Mouse (Mus musculus): ENCODE results near the gene Tmem11. TPM values are rescaled to one million over a fixed set of nuclear protein-coding genes. Genes with fewer than 3 reads are reported as not detected.
"Not testable (repeated sequence)": the region's sequence is repeated elsewhere in the genome, so short reads cannot be mapped to it uniquely, and the experiment has no call there.

Tmem11 gene
- total RNA-seq, 2 experiments from 2014 or later = 23.9 to 66.9 TPM

- ATAC-seq (replicated peaks; ENCODE audit: poor library complexity) = not testable (repeated sequence)
Measured at GRCm38 (mm10) chr11:60886986-60887385, 7.9 kb upstream of the Tmem11 start.

- no peak for ATAC-seq (replicated peaks; ENCODE audit: poor library complexity)
Measured at GRCm38 (mm10) chr11:60882386-60882785, 3.3 kb upstream of the Tmem11 start.

GRCm38 (mm10) chr11:60880559-60880958, 1.5 kb upstream of the Tmem11 start:
- no peak for ATAC-seq (replicated peaks; ENCODE audit: poor library complexity)

GRCm38 (mm10) chr11:60879423-60879822, 351 bp upstream of the Tmem11 start:
- peak; percentile 73 for ATAC-seq (replicated peaks; ENCODE audit: poor library complexity)

- peak; percentile 19 for ATAC-seq (replicated peaks; ENCODE audit: poor library complexity)
Measured at GRCm38 (mm10) chr11:60878056-60878612, 938 bp downstream of the Tmem11 start.

GRCm38 (mm10) chr11:60873101-60873500, 6.0 kb downstream of the Tmem11 start:
- ATAC-seq (replicated peaks; ENCODE audit: poor library complexity) = no peak

- ATAC-seq (replicated peaks; ENCODE audit: poor library complexity) = no peak
Measured at GRCm38 (mm10) chr11:60871409-60871808, 7.7 kb downstream of the Tmem11 start.

- ATAC-seq (replicated peaks; ENCODE audit: poor library complexity) = not testable (repeated sequence)
Measured at GRCm38 (mm10) chr11:60869471-60869870, 9.6 kb downstream of the Tmem11 start.

GRCm38 (mm10) chr11:60867904-60868303, 11.2 kb downstream of the Tmem11 start:
- ATAC-seq (replicated peaks; ENCODE audit: poor library complexity) = no peak

- no peak for ATAC-seq (replicated peaks; ENCODE audit: poor library complexity)
Measured at GRCm38 (mm10) chr11:60867456-60867855, 11.6 kb downstream of the Tmem11 start.

GRCm38 (mm10) chr11:60866021-60866420, 13.1 kb downstream of the Tmem11 start:
- ATAC-seq (replicated peaks; ENCODE audit: poor library complexity) = no peak

- ATAC-seq (replicated peaks; ENCODE audit: poor library complexity) = no peak
Measured at GRCm38 (mm10) chr11:60864916-60865315, 14.2 kb downstream of the Tmem11 start.

GRCm38 (mm10) chr11:60864166-60864565, 14.9 kb downstream of the Tmem11 start:
- no peak for ATAC-seq (replicated peaks; ENCODE audit: poor library complexity)

- ATAC-seq (replicated peaks; ENCODE audit: poor library complexity) = no peak
Measured at GRCm38 (mm10) chr11:60863196-60863595, 15.9 kb downstream of the Tmem11 start.

- no peak for ATAC-seq (replicated peaks; ENCODE audit: poor library complexity)
Measured at GRCm38 (mm10) chr11:60861993-60862392, 17.1 kb downstream of the Tmem11 start.

GRCm38 (mm10) chr11:60856587-60856986, 22.5 kb downstream of the Tmem11 start:
- ATAC-seq (replicated peaks; ENCODE audit: poor library complexity) = no peak

- ATAC-seq (replicated peaks; ENCODE audit: poor library complexity) = no peak
Measured at GRCm38 (mm10) chr11:60845415-60845814, 33.7 kb downstream of the Tmem11 start.

- ATAC-seq (replicated peaks; ENCODE audit: poor library complexity) = no peak
Measured at GRCm38 (mm10) chr11:60843412-60843811, 35.7 kb downstream of the Tmem11 start.

- peak; percentile 69 for ATAC-seq (replicated peaks; ENCODE audit: poor library complexity)
Measured at GRCm38 (mm10) chr11:60841467-60842200, 37.4 kb downstream of the Tmem11 start.

GRCm38 (mm10) chr11:60837644-60838406, 41.2 kb downstream of the Tmem11 start:
- ATAC-seq (replicated peaks; ENCODE audit: poor library complexity) = peak; percentile 67

- no peak for ATAC-seq (replicated peaks; ENCODE audit: poor library complexity)
Measured at GRCm38 (mm10) chr11:60836897-60837296, 42.2 kb downstream of the Tmem11 start.

All from megakaryocyte progenitor cell, adult 5-6 weeks (primary cell).